In the genomic region with DNA sequence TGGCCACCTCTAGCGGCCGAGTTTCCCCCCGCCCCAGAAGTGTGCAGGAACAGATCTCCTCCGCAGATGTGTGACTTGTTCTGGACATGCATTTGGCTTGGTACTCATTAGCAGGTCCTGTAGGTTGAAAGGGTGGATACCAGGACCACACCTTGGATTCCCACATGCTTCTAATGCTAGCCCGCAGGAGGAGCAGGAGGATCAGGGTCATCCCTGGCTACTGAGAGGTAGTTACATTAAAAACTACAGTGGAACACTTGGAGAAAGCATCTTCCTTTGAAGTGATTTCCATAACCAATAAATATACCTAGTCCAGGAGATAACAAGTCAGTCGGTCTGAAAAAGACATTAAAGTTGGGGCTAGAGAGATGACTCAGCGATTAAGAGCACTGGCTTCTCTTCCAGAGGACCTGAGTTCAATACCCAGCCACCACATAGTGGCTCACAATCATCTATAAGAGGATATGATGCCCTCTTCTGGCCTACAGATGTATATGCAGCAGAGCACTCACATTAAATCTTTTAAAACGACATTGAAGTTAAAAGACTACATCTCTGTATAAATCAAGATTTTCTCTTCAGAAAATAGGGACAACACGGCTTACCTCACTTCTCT, we compare ENCODE assay signal across 8 mouse cellular contexts. TPM values are rescaled to one million over a fixed set of nuclear protein-coding genes. Genes with fewer than 3 reads are reported as not detected.
A peak's percentile ranks its signal among the peaks of the same experiment; 100 is the strongest.
DNase-seq lines count a peak whose midpoint lies in the region; ATAC-seq lines count a peak whose summit lies in the region.

No protein-coding gene starts in this region.

- H3K9me3 ChIP-seq in midbrain, embryonic 13.5 days: no peaks in the 10 kb centered on the region

- peak; percentile 20 for DNase-seq in adrenal gland, postnatal 14 days
- no peak for DNase-seq in adrenal gland, postnatal 10 days
- DNase-seq in 3T3-L1 (ENCODE audit: low read depth, low spot score): peak; percentile 69
- peak; percentile 72 for DNase-seq in embryo, embryonic 11 days
- DNase-seq in induced T-regulatory cell, adult 2 months (ENCODE audit: low read depth): peak; percentile 81
- no peak for DNase-seq in adrenal gland, adult 18-20 months (ENCODE audit: low spot score in 2 of 2)

- 10% methylated on average over 9 of the region's 9 CpGs for WGBS in midbrain, embryonic 13.5 days

- H3K27ac ChIP-seq in midbrain, embryonic 13.5 days: peak overlapping the region; percentile 88

- peak; percentile 3; the same call in 1 of the 2 replicates for ATAC-seq in midbrain, embryonic 13.5 days
- ATAC-seq in activated CD4-positive, CD25-positive, alpha-beta regulatory T cell, adult 4 months: no peak

- H3K4me3 ChIP-seq in midbrain, embryonic 13.5 days (replicated peaks): peak overlapping the region; percentile 75

- H3K27me3 ChIP-seq in midbrain, embryonic 13.5 days: no peaks in the 10 kb centered on the region

- H3K4me1 ChIP-seq in midbrain, embryonic 13.5 days (replicated peaks): peaks cover 40% of the 10 kb centered on the region

- H3K9ac ChIP-seq in midbrain, embryonic 13.5 days (replicated peaks): peak overlapping the region; percentile 43; the same call in 1 of the 2 replicates

- H3K4me2 ChIP-seq in midbrain, embryonic 13.5 days (replicated peaks): peak overlapping the region; percentile 87

- H3K36me3 ChIP-seq in midbrain, embryonic 13.5 days: peaks cover 10% of the 10 kb centered on the region

RNA-seq across cellular contexts. Expression of a gene that starts 0.8 kb away (rescaled TPM):
- total RNA-seq in adrenal gland, postnatal 14 days (2021): 1.6 and 2.5 TPM in 2 replicates
- total RNA-seq in adrenal gland, postnatal 10 days (2021): 1 to 10 TPM; 1.8 to 2.2 TPM
- 19.3 and 20.4 TPM in 2 replicates for polyA plus RNA-seq in midbrain, embryonic 13.5 days (2015; fragmentation: Nextera tagmentation; extraction: Ambion mirVana)
- 1 to 10 TPM; 2.9 to 4.1 TPM for total RNA-seq in adrenal gland, adult 18-20 months (2021)
- polyA plus RNA-seq in activated CD4-positive, CD25-positive, alpha-beta regulatory T cell, adult 4 months (2017; shearing (Covaris generic)): 1 to 10 TPM; 8.4 to 9.9 TPM

RNA-seq across cellular contexts. Expression of a gene that starts 0.9 kb away (rescaled TPM):
- 0.45 and 1.4 TPM in 2 replicates for total RNA-seq in adrenal gland, postnatal 14 days (2021)
- total RNA-seq in adrenal gland, postnatal 10 days (2021): under 1 TPM; 0.63 to 0.73 TPM
- polyA plus RNA-seq in midbrain, embryonic 13.5 days (2015; fragmentation: Nextera tagmentation; extraction: Ambion mirVana): 1.1 and 4.4 TPM in 2 replicates
- total RNA-seq in adrenal gland, adult 18-20 months (2021): not detected
- polyA plus RNA-seq in activated CD4-positive, CD25-positive, alpha-beta regulatory T cell, adult 4 months (2017; shearing (Covaris generic)): 1 to 10 TPM; 1.9 to 3.2 TPM

RNA-seq across cellular contexts. Expression of a gene that starts 3.5 kb away (rescaled TPM):
- 36.9 and 45.6 TPM in 2 replicates for total RNA-seq in adrenal gland, postnatal 14 days (2021)
- 10 to 100 TPM; 42.0 to 44.7 TPM for total RNA-seq in adrenal gland, postnatal 10 days (2021)
- polyA plus RNA-seq in midbrain, embryonic 13.5 days (2015; fragmentation: Nextera tagmentation; extraction: Ambion mirVana): 112 and 115 TPM in 2 replicates
- 10 to 100 TPM; 38.4 to 45.1 TPM for total RNA-seq in adrenal gland, adult 18-20 months (2021)
- polyA plus RNA-seq in activated CD4-positive, CD25-positive, alpha-beta regulatory T cell, adult 4 months (2017; shearing (Covaris generic)): 10 to 100 TPM; 56.6 to 88.9 TPM

RNA-seq across cellular contexts. Expression of a gene that starts 18.4 kb away (rescaled TPM):
- total RNA-seq in adrenal gland, postnatal 14 days (2021): 2.7 TPM in 1 of 2 replicates, not detected in the other
- 1 to 10 TPM; 1.4 to 2.2 TPM for total RNA-seq in adrenal gland, postnatal 10 days (2021)
- 11.7 and 13.8 TPM in 2 replicates for polyA plus RNA-seq in midbrain, embryonic 13.5 days (2015; fragmentation: Nextera tagmentation; extraction: Ambion mirVana)
- total RNA-seq in adrenal gland, adult 18-20 months (2021): 1 to 10 TPM; 2.0 to 2.3 TPM
- polyA plus RNA-seq in activated CD4-positive, CD25-positive, alpha-beta regulatory T cell, adult 4 months (2017; shearing (Covaris generic)): 1 to 10 TPM; 4.9 to 5.5 TPM

RNA-seq across cellular contexts. Expression of a gene that starts 30.7 kb away (rescaled TPM):
- 3.9 and 5.7 TPM in 2 replicates for total RNA-seq in adrenal gland, postnatal 14 days (2021)
- total RNA-seq in adrenal gland, postnatal 10 days (2021): 1 to 10 TPM; 4.1 to 6.5 TPM
- polyA plus RNA-seq in midbrain, embryonic 13.5 days (2015; fragmentation: Nextera tagmentation; extraction: Ambion mirVana): 16.1 and 19.4 TPM in 2 replicates
- total RNA-seq in adrenal gland, adult 18-20 months (2021): 1 to 10 TPM; 3.2 to 5.1 TPM
- polyA plus RNA-seq in activated CD4-positive, CD25-positive, alpha-beta regulatory T cell, adult 4 months (2017; shearing (Covaris generic)): 10 to 100 TPM; 11.8 to 13.4 TPM

Comparison
In these comparisons a context has a peak if more than half of its experiments do, and no peak if none do; other contexts are left out.
1. DNase-seq: peak in adrenal gland, postnatal 14 days (single experiment), 3T3-L1 (single experiment), embryo, embryonic 11 days (single experiment) and induced T-regulatory cell, adult 2 months (single experiment); none in adrenal gland, postnatal 10 days (single experiment) and adrenal gland, adult 18-20 months (0 of 2).